Mouse (Mus musculus): ENCODE data around the gene Txndc5. TPM values are rescaled to one million over a fixed set of nuclear protein-coding genes. Genes with fewer than 3 reads are reported as not detected.

The Txndc5 gene
- 89.1 and 91.5 TPM in 2 replicates for polyA plus RNA-seq (2015; fragmentation: Nextera tagmentation; extraction: Ambion mirVana)

GRCm38 (mm10) chr13:38528687-38529294 lies at the start of gene Txndc5:
Gene Txndc5 (minus strand): TSS chr13:38528824.

Other genes with a start within 250 kb of the Txndc5 start
- 5.4 and 7.1 TPM in 2 replicates for gene Bmp6, start 183.7 kb downstream of the Txndc5 start, polyA plus RNA-seq (2015; fragmentation: Nextera tagmentation; extraction: Ambion mirVana)
- 16.4 and 20.3 TPM in 2 replicates for gene Bloc1s5, start 106.3 kb upstream of the Txndc5 start, polyA plus RNA-seq (2015; fragmentation: Nextera tagmentation; extraction: Ambion mirVana)
- 89.2 and 90.8 TPM in 2 replicates for gene Eef1e1, start 130.2 kb upstream of the Txndc5 start, polyA plus RNA-seq (2015; fragmentation: Nextera tagmentation; extraction: Ambion mirVana)

Data from neural tube, postnatal 0 days (tissue).